Mouse (Mus musculus) lung, embryonic 14.5 days (tissue): Measurements from ENCODE around the gene Sdr42e1. TPM values are rescaled to one million over a fixed set of nuclear protein-coding genes. Genes with fewer than 3 reads are reported as not detected.

Source experiments
- ATAC-seq: fragments of 200-750 bp; cut with Nextera tagmentation; 2 replicates; pipeline ENCODE4 v1.8.0; 2017; ENCODE audit warnings: mild to moderate bottlenecking, moderate TSS enrichment, moderate library complexity; ENCODE audit not compliant: insufficient read depth
- DNase-seq: peaks from one replicate; pipeline ENCODE4 v3.0.0-alpha.2; 2015
- H3K27ac ChIP-seq: fragments of 300-500 bp; sonication (generic); 2 replicates; pipeline ENCODE4 v1.5.1; 2014; ENCODE audit warnings: low read depth, mild to moderate bottlenecking, moderate library complexity
- H3K27me3 ChIP-seq: fragments of 300-500 bp; sonication (generic); 2 replicates; pipeline ENCODE4 v1.6.1; 2014; ENCODE audit warnings: low read length, control low read depth; ENCODE audit not compliant: insufficient read depth
- H3K36me3 ChIP-seq: fragments of 300-500 bp; sonication (generic); 2 replicates; pipeline ENCODE4 v1.6.1; 2014; ENCODE audit warnings: control low read depth; ENCODE audit not compliant: insufficient read depth
- H3K4me1 ChIP-seq: fragments of 300-500 bp; sonication (generic); 2 replicates; pipeline ENCODE4 v1.6.1; 2014; ENCODE audit warnings: antibody characterized with exemption, control low read depth; ENCODE audit not compliant: insufficient read depth
- H3K4me2 ChIP-seq: fragments of 300-500 bp; sonication (generic); 2 replicates; pipeline ENCODE4 v1.6.1; 2014; ENCODE audit warnings: mild to moderate bottlenecking
- H3K4me3 ChIP-seq: fragments of 300-500 bp; sonication (generic); 2 replicates; pipeline ENCODE4 v1.5.1; 2014; ENCODE audit warnings: low read depth, low read length
- H3K9ac ChIP-seq: fragments of 300-500 bp; sonication (generic); 2 replicates; pipeline ENCODE4 v1.6.1; 2014
- H3K9me3 ChIP-seq: fragments of 300-500 bp; sonication (generic); 2 replicates; pipeline ENCODE4 v1.6.1; 2016; ENCODE audit warnings: low read depth, low read length, control low read depth
- CTCF ChIP-seq: IDR thresholded peaks from 2 replicates; pipeline ENCODE4 v1.5.1; 2016; ENCODE audit warnings: antibody characterized with exemption, low read depth
- WGBS: fragments of 180-500 bp; shearing (Covaris S2); extraction: QIAGEN DNeasy Blood & Tissue Kit; methylation state at CpG from one replicate; pipeline ENCODE4 v1.1.7; 2014; 5-methylcytosine and 5-hydroxymethylcytosine counted together
- polyA plus RNA-seq: library from polyadenylated mRNA; unstranded; fragments of >200 nt; fragmentation: Nextera tagmentation; extraction: Ambion mirVana; gene quantifications from 2 replicates; pipeline ENCODE4 v1.2.1, GENCODE M21; 2014

Gene Sdr42e1
- polyA plus RNA-seq, 1 experiment from 2014 or later = 1.2 TPM

DNA sequence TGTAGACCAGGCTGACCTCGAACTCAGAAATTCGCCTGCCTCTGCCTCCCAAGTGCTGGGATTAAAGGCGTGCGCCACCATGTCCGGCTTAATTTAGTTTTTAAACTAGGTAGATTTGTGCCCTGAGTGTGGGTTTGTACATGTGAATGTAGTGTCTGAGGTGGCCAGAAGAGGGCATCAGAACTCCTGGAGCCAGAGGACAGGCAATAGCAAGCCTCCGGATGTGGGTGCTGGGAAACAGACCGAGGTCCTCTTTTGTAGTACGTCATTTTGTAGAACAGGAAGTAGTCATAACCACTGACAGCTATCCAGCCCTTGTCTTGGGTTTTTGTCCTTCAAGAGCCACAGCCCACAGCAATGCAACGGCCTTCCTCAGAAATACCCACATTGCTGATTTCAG is 33.9 kb downstream of the Sdr42e1 start:
- 95% methylated on average over 9 of the region's 9 CpGs for WGBS
- no peak overlapping the region for H3K9ac ChIP-seq
- H3K27me3 ChIP-seq = no peaks in the 10 kb centered on the region
- ATAC-seq (no peak), DNase-seq (no peak)
- H3K9me3 ChIP-seq = peaks cover 3% of the 10 kb centered on the region; the same call in 1 of the 2 replicates
- no peaks in the 10 kb centered on the region for H3K4me1 ChIP-seq
- no peak overlapping the region for H3K4me3 ChIP-seq
- TF ChIP-seq CTCF = no peak
- no peaks in the 10 kb centered on the region for H3K36me3 ChIP-seq
- H3K27ac ChIP-seq = no peak overlapping the region
- no peak overlapping the region for H3K4me2 ChIP-seq

- no peaks in the 10 kb centered on the region for H3K4me1 ChIP-seq
- H3K27me3 ChIP-seq = no peaks in the 10 kb centered on the region
- no peak for ATAC-seq
- DNase-seq = no peak
- H3K9me3 ChIP-seq = peaks cover 3% of the 10 kb centered on the region; the same call in 1 of the 2 replicates
- no peak overlapping the region for H3K4me2 ChIP-seq
- H3K27ac ChIP-seq = no peak overlapping the region
- H3K9ac ChIP-seq = no peak overlapping the region
- no peak for TF ChIP-seq CTCF
- no peak overlapping the region for H3K4me3 ChIP-seq
- WGBS = 68% methylated on average over 3 of the region's 3 CpGs
- no peaks in the 10 kb centered on the region for H3K36me3 ChIP-seq
Observed at GRCm38 (mm10) chr8:117637462-117637861, 36.0 kb downstream of the Sdr42e1 start.

- Histone ChIP-seq H3K4me2 (no peak overlapping the region), H3K4me3 (no peak overlapping the region), H3K9me3 (peaks cover 3% of the 10 kb centered on the region; the same call in 1 of the 2 replicates), H3K36me3 (no peaks in the 10 kb centered on the region), H3K4me1 (no peaks in the 10 kb centered on the region), H3K9ac (no peak overlapping the region), H3K27me3 (no peaks in the 10 kb centered on the region), H3K27ac (no peak overlapping the region)
- ATAC-seq (no peak), DNase-seq (no peak)
- 81% methylated on average over 7 of the region's 7 CpGs for WGBS
- no peak for TF ChIP-seq CTCF
Observed at GRCm38 (mm10) chr8:117634406-117634805, 39.1 kb downstream of the Sdr42e1 start.

- no peak for TF ChIP-seq CTCF
- Histone ChIP-seq H3K36me3 (no peaks in the 10 kb centered on the region), H3K4me2 (no peak overlapping the region), H3K27me3 (no peaks in the 10 kb centered on the region), H3K9me3 (peaks cover 3% of the 10 kb centered on the region; the same call in 1 of the 2 replicates), H3K27ac (no peak overlapping the region), H3K4me3 (no peak overlapping the region), H3K9ac (no peak overlapping the region), H3K4me1 (no peaks in the 10 kb centered on the region)
- ATAC-seq (no peak), DNase-seq (no peak)
- 67% methylated on average over 5 of the region's 5 CpGs for WGBS
Observed at GRCm38 (mm10) chr8:117632532-117632931, 41.0 kb downstream of the Sdr42e1 start.

GRCm38 (mm10) chr8:117627096-117627495 is 46.4 kb downstream of the Sdr42e1 start:
- Histone ChIP-seq H3K4me2 (no peak overlapping the region), H3K9me3 (no peaks in the 10 kb centered on the region), H3K4me3 (no peak overlapping the region), H3K27ac (no peak overlapping the region), H3K9ac (no peak overlapping the region), H3K36me3 (no peaks in the 10 kb centered on the region), H3K27me3 (no peaks in the 10 kb centered on the region), H3K4me1 (no peaks in the 10 kb centered on the region)
- 49% methylated on average over 9 of the region's 9 CpGs for WGBS
- no peak for TF ChIP-seq CTCF
- DNase-seq = no peak
- no peak for ATAC-seq

DNA sequence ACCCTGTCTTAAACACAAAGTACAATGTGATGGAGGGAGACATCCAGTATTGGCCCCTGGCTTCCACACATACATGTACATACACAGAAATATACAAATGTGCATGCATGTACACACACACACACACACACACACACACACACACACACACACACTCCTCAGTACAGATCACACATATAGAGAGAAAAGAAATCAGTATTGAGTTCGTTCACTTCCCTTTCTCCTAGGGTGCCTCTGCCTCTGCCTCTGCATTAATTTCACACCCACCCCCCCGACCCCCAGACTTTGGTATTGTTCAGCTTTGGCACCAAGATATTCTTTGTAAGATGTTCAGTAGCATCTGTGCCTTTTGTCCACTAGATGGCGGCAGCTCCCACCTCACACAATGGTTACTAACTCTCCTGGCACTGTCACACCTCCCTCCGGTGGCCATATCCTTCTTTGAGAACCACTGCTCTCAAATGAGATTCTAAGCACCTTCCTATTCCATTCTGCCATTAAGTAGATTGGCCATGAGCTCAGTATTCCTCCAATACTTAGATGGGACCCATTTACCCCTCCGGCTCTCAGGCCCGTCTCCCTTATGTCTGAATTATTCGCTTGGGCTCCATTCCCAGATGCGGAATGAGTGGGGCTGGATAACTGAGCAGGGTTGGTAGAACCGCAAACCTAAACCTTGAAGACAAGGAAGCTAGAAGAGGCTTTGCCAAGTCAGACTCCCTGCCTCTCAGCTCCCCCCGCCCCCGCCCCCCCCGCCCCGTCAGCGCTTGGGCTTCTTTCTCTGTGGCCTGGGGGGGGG is 47.2 kb downstream of the Sdr42e1 start:
- ATAC-seq = no peak
- DNase-seq = peak; percentile 82
- WGBS = 66% methylated on average over 14 of the region's 14 CpGs

GRCm38 (mm10) chr8:117612861-117613260 is 60.6 kb downstream of the Sdr42e1 start:
- Histone ChIP-seq H3K9me3 (no peaks in the 10 kb centered on the region), H3K9ac (no peak overlapping the region), H3K4me1 (no peaks in the 10 kb centered on the region), H3K36me3 (no peaks in the 10 kb centered on the region), H3K27ac (no peak overlapping the region), H3K4me3 (no peak overlapping the region), H3K4me2 (no peak overlapping the region), H3K27me3 (no peaks in the 10 kb centered on the region)
- ATAC-seq (no peak), DNase-seq (no peak)
- WGBS = 76% methylated on average over 12 of the region's 12 CpGs
- TF ChIP-seq CTCF = no peak

More for the DNA sequence above, 47.2 kb downstream of the Sdr42e1 start:
- Histone ChIP-seq H3K9ac (no peak overlapping the region), H3K27ac (no peak overlapping the region), H3K9me3 (no peaks in the 10 kb centered on the region), H3K4me2 (no peak overlapping the region), H3K4me3 (no peak overlapping the region), H3K36me3 (no peaks in the 10 kb centered on the region), H3K27me3 (no peaks in the 10 kb centered on the region), H3K4me1 (no peaks in the 10 kb centered on the region)
- peak; percentile 84 for TF ChIP-seq CTCF

Other genes with a start within 250 kb of the Sdr42e1 start
- gene Plcg2, start 175.4 kb downstream of the Sdr42e1 start, polyA plus RNA-seq = 3.2 and 4.2 TPM in 2 replicates
- 0.18 TPM in 1 of 2 replicates, not detected in the other for gene Hsd17b2, start 28.2 kb upstream of the Sdr42e1 start, polyA plus RNA-seq
- gene Mphosph6, start 128.3 kb upstream of the Sdr42e1 start, polyA plus RNA-seq = 60.9 and 61.3 TPM in 2 replicates